ENCODE assay signal across 23 mouse cellular contexts in the genomic region with DNA sequence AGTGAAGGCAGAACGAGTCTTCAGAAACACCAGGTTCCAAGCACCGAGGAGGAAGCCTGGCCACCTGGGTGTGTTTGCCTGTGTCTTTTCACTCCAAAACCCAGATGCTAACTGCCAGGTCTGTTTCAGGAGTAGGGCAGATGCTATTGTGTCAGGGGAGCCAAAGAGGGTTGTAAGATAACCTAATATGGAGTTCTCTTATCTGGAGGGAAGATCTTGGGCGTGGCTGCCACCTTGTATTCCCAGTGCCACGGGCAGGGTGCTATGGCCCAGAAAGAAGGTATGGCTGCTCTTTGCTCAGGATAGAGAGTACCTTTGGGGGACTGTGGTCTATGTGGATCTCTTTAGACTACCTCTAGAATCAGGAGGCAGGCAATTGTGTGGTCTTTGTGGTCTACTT.
A peak's percentile ranks its signal among the peaks of the same experiment; 100 is the strongest.
DNase-seq lines count a peak whose midpoint lies in the region; ATAC-seq and TF ChIP-seq lines count a peak whose summit lies in the region.
"Had no signal": no experiment of that assay in that cellular context is flagged by ENCODE, and none has a peak within 500 bp of the region (broad histone marks: within the 10 kb centered on the region; RNA-seq: fewer than 3 reads in every experiment).

No protein-coding gene starts in this region.

- no peak for ATAC-seq in hindbrain, embryonic 16.5 days
- ATAC-seq in hindbrain, embryonic 13.5 days (ENCODE audit: low FRiP score) = no peak
- no peak for ATAC-seq in hindbrain, embryonic 11.5 days (ENCODE audit: low FRiP score)
- ATAC-seq: activated CD4-positive, CD25-positive, alpha-beta regulatory T cell, adult 4 months; CD4-positive, CD25-positive, alpha-beta regulatory T cell, adult 4 months; Patski had no signal

- no peaks in the 10 kb centered on the region for H3K36me3 ChIP-seq in hindbrain, embryonic 10.5 days
- H3K36me3 ChIP-seq in hindbrain, embryonic 16.5 days (ENCODE audit: control insufficient read depth, insufficient read depth, low read length) = no peaks in the 10 kb centered on the region
- H3K36me3 ChIP-seq in hindbrain, embryonic 13.5 days = no peaks in the 10 kb centered on the region
- no peaks in the 10 kb centered on the region for H3K36me3 ChIP-seq in hindbrain, embryonic 11.5 days (ENCODE audit: control insufficient read depth, insufficient read depth, low read length)
- H3K36me3 ChIP-seq in MEL (ENCODE audit: control insufficient read depth in 1 of 2, insufficient read depth in 2 of 2, low read length in 2 of 2) = peaks cover 0 to 31% of the 10 kb centered on the region in 2 experiments; a peak in 2 of 4 replicates
- H3K36me3 ChIP-seq: G1E had no signal

- WGBS in hindbrain, embryonic 10.5 days = 91% methylated on average over 4 of the region's 4 CpGs
- 86% methylated on average over 4 of the region's 4 CpGs for WGBS in hindbrain, embryonic 16.5 days
- WGBS in hindbrain, embryonic 13.5 days = 93% methylated on average over 4 of the region's 4 CpGs
- 87% methylated on average over 4 of the region's 4 CpGs for WGBS in hindbrain, embryonic 11.5 days

- no peak overlapping the region for H3K9ac ChIP-seq in hindbrain, embryonic 16.5 days (ENCODE audit: low read depth, low read length)
- H3K9ac ChIP-seq in hindbrain, embryonic 13.5 days = no peak overlapping the region
- H3K9ac ChIP-seq in hindbrain, embryonic 11.5 days (ENCODE audit: low read depth, low read length) = no peak overlapping the region
- H3K9ac ChIP-seq in MEL (ENCODE audit: control insufficient read depth, low read depth, low read length, poor library complexity, severe bottlenecking) = no peak overlapping the region

- H3K4me3 ChIP-seq in hindbrain, embryonic 10.5 days = no peak overlapping the region
- no peak overlapping the region for H3K4me3 ChIP-seq in hindbrain, embryonic 16.5 days (ENCODE audit: low read length)
- no peak overlapping the region for H3K4me3 ChIP-seq in hindbrain, embryonic 13.5 days
- H3K4me3 ChIP-seq in hindbrain, embryonic 11.5 days (ENCODE audit: low read depth, low read length) = no peak overlapping the region
- no peak overlapping the region for H3K4me3 ChIP-seq in MEL (ENCODE audit: control insufficient read depth in 1 of 2, insufficient read depth in 1 of 2, low read depth in 2 of 2, low read length in 2 of 2)

- no peak for TF ChIP-seq CTCF in MEL (IDR thresholded peaks at IDR 0.05 in 2 of 3, conservative IDR thresholded peaks at IDR 0.05 in 1 of 3; ENCODE audit: control insufficient read depth in 1 of 3, insufficient read depth in 1 of 3, low read depth in 2 of 3, low read length in 3 of 3, poor library complexity in 1 of 3, severe bottlenecking in 1 of 3)

- H3K79me2 ChIP-seq in MEL (ENCODE audit: control insufficient read depth, insufficient read depth, low read length, poor library complexity) = no peaks in the 10 kb centered on the region

- TF ChIP-seq EP300 in MEL (IDR thresholded peaks at IDR 0.05; ENCODE audit: low read depth in 1 of 2, low read length in 2 of 2) = no peak

- no peaks in the 10 kb centered on the region for H3K9me3 ChIP-seq in hindbrain, embryonic 10.5 days
- H3K9me3 ChIP-seq in hindbrain, embryonic 16.5 days (ENCODE audit: control insufficient read depth, low read length) = no peaks in the 10 kb centered on the region
- no peaks in the 10 kb centered on the region for H3K9me3 ChIP-seq in hindbrain, embryonic 13.5 days
- H3K9me3 ChIP-seq in hindbrain, embryonic 11.5 days (ENCODE audit: control insufficient read depth, low read length) = no peaks in the 10 kb centered on the region
- H3K9me3 ChIP-seq in MEL (replicated peaks; ENCODE audit: insufficient read depth, low read length) = no peaks in the 10 kb centered on the region
- H3K9me3 ChIP-seq: G1E had no signal

- peaks cover 26% of the 10 kb centered on the region for H3K27me3 ChIP-seq in hindbrain, embryonic 10.5 days (ENCODE audit: insufficient read depth, poor library complexity, severe bottlenecking)
- no peaks in the 10 kb centered on the region for H3K27me3 ChIP-seq in hindbrain, embryonic 16.5 days (replicated peaks; ENCODE audit: control insufficient read depth, insufficient read depth, low read length)
- H3K27me3 ChIP-seq in hindbrain, embryonic 13.5 days = no peaks in the 10 kb centered on the region
- no peaks in the 10 kb centered on the region for H3K27me3 ChIP-seq in hindbrain, embryonic 11.5 days (ENCODE audit: control insufficient read depth, insufficient read depth, low read length)
- H3K27me3 ChIP-seq in MEL (ENCODE audit: control insufficient read depth in 1 of 2, insufficient read depth in 2 of 2, low read length in 2 of 2) = no peaks in the 10 kb centered on the region
- H3K27me3 ChIP-seq: CH12.LX had no signal

- TF ChIP-seq RAD21 in MEL (IDR thresholded peaks at IDR 0.05; ENCODE audit: low read depth, low read length) = no peak

- 0 out of 2 replicates have a peak overlapping the region, but pooled peaks have one; percentile 12 for H3K27ac ChIP-seq in hindbrain, embryonic 10.5 days
- H3K27ac ChIP-seq in hindbrain, embryonic 16.5 days (ENCODE audit: low read depth, low read length) = no peak overlapping the region
- peak overlapping the region; percentile 45; the same call in 1 of the 2 replicates for H3K27ac ChIP-seq in hindbrain, embryonic 13.5 days
- H3K27ac ChIP-seq in hindbrain, embryonic 11.5 days (ENCODE audit: low read depth, low read length) = no peak overlapping the region
- H3K27ac ChIP-seq in MEL (ENCODE audit: control insufficient read depth, low read depth, low read length) = no peak overlapping the region

- peak; percentile 71 for DNase-seq in heart, adult 11 months
- no peak for DNase-seq in heart, postnatal 4 days
- no peak for DNase-seq in hindbrain, embryonic 10.5 days (ENCODE audit: low spot score)
- DNase-seq in hindbrain, embryonic 11.5 days (ENCODE audit: low spot score) = no peak
- DNase-seq in MEL (ENCODE audit: low read depth, low spot score) = peak; percentile 16
- DNase-seq in retina, embryonic 14.5 days (ENCODE audit: low spot score) = no peak
- DNase-seq: adrenal gland, adult 2 months; adrenal gland, adult 8-10 months; adrenal gland, postnatal 10 days; adrenal gland, postnatal 14 days; adrenal gland, postnatal 25 days; adrenal gland, postnatal 36 days; B cell, adult 2 months; cerebellum, adult 11 months; cerebellum, adult 11-12 months; cerebellum, adult 18-20 months had no signal

- H3K4me2 ChIP-seq in hindbrain, embryonic 16.5 days (ENCODE audit: low read length) = no peak overlapping the region
- no peak overlapping the region for H3K4me2 ChIP-seq in hindbrain, embryonic 13.5 days
- H3K4me2 ChIP-seq in hindbrain, embryonic 11.5 days (replicated peaks; ENCODE audit: low read depth, low read length) = no peak overlapping the region

- TF ChIP-seq POLR2A in MEL (IDR thresholded peaks at IDR 0.05; ENCODE audit: control insufficient read depth in 1 of 2, insufficient read depth in 1 of 2, low read depth in 1 of 2, low read length in 2 of 2, poor library complexity in 1 of 2) = no peak

- H3K4me1 ChIP-seq in hindbrain, embryonic 10.5 days (replicated peaks) = peaks cover 55% of the 10 kb centered on the region
- H3K4me1 ChIP-seq in hindbrain, embryonic 16.5 days (ENCODE audit: control insufficient read depth, insufficient read depth, low read depth, low read length) = peaks cover 17% of the 10 kb centered on the region
- H3K4me1 ChIP-seq in hindbrain, embryonic 13.5 days (replicated peaks) = peaks cover 41% of the 10 kb centered on the region
- no peaks in the 10 kb centered on the region; the same call in 1 of the 2 replicates for H3K4me1 ChIP-seq in hindbrain, embryonic 11.5 days (replicated peaks; ENCODE audit: control insufficient read depth, insufficient read depth, low read length)
- peaks cover 6 to 19% of the 10 kb centered on the region in 2 experiments for H3K4me1 ChIP-seq in MEL (ENCODE audit: control insufficient read depth in 1 of 2, insufficient read depth in 2 of 2, low read length in 2 of 2)

TF ChIP-seq in MEL, 35 proteins besides CTCF, POLR2A, EP300 and RAD21:
- TF ChIP-seq GATA1 (IDR thresholded peaks at IDR 0.05; ENCODE audit: low read depth, low read length) = peak; percentile 68
- no peak for TF ChIP-seq MEF2A (IDR thresholded peaks at IDR 0.05; ENCODE audit: extremely low read depth, insufficient replicate concordance, low read depth, low read length, poor library complexity, severe bottlenecking)

Comparison
In these comparisons a context has a peak if more than half of its experiments do, and no peak if none do; other contexts are left out.
1. DNase-seq: peak in heart, adult 11 months (single experiment) and MEL (single experiment); none in heart, postnatal 4 days (single experiment), hindbrain, embryonic 10.5 days (single experiment), hindbrain, embryonic 11.5 days (single experiment) and retina, embryonic 14.5 days (single experiment).
2. H3K27ac ChIP-seq: peak in hindbrain, embryonic 10.5 days (single experiment) and hindbrain, embryonic 13.5 days (single experiment); none in hindbrain, embryonic 16.5 days (single experiment), hindbrain, embryonic 11.5 days (single experiment) and MEL (single experiment).